Mouse (Mus musculus) lung, adult 2 months (tissue): ENCODE results near the gene Pak4.

Source experiments
- CTCF ChIP-seq: fragments of 200-500 bp; IDR thresholded peaks from 2 replicates; pipeline ENCODE4 v1.5.1; 2011; ENCODE audit warnings: mild to moderate bottlenecking, low read length, control low read depth; ENCODE audit not compliant: insufficient read depth
- POLR2A ChIP-seq: fragments of 200-500 bp; IDR thresholded peaks from 2 replicates; pipeline ENCODE4 v1.6.1; 2011; ENCODE audit warnings: low read depth, mild to moderate bottlenecking, control low read depth, low read length, borderline replicate concordance; ENCODE audit errors: extremely low read depth

GRCm38 (mm10) chr7:28545891-28546210 is 52.1 kb downstream of the Pak4 start:
- TF ChIP-seq POLR2A (no peak), CTCF (no peak)
